Mouse (Mus musculus) forebrain, embryonic 15.5 days (tissue): ENCODE results near the gene Pcdh9. TPM values are rescaled to one million over a fixed set of nuclear protein-coding genes. Genes with fewer than 3 reads are reported as not detected.
"Not testable (repeated sequence)": the region's sequence is repeated elsewhere in the genome, so short reads cannot be mapped to it uniquely, and the experiment has no call there.

ENCODE experiments used
- ATAC-seq: fragments of 200-750 bp; cut with Nextera tagmentation; replicated peaks from 2 replicates; pipeline ENCODE4 v1.8.0; 2017; ENCODE audit warnings: mild to moderate bottlenecking, moderate TSS enrichment, moderate library complexity
- H3K27ac ChIP-seq: fragments of 300-500 bp; sonication (generic); replicated peaks from 2 replicates; pipeline ENCODE4 v1.5.1; 2015; ENCODE audit warnings: mild to moderate bottlenecking, inconsistent platforms
- H3K27me3 ChIP-seq: fragments of 300-500 bp; sonication (generic); 2 replicates; pipeline ENCODE4 v1.6.1; 2015; ENCODE audit warnings: inconsistent platforms
- H3K36me3 ChIP-seq: fragments of 300-500 bp; sonication (generic); 2 replicates; pipeline ENCODE4 v1.6.1; 2015; ENCODE audit warnings: mild to moderate bottlenecking, inconsistent platforms
- H3K4me1 ChIP-seq: fragments of 300-500 bp; sonication (generic); 2 replicates; pipeline ENCODE4 v1.6.1; 2015; ENCODE audit warnings: inconsistent platforms
- H3K4me2 ChIP-seq: fragments of 300-500 bp; sonication (generic); replicated peaks from 2 replicates; pipeline ENCODE4 v1.6.1; 2015; ENCODE audit warnings: mild to moderate bottlenecking, inconsistent platforms
- H3K4me3 ChIP-seq: fragments of 300-500 bp; sonication (generic); 2 replicates; pipeline ENCODE4 v1.5.1; 2015; ENCODE audit warnings: mild to moderate bottlenecking, inconsistent platforms
- H3K9ac ChIP-seq: fragments of 300-500 bp; sonication (generic); replicated peaks from 2 replicates; pipeline ENCODE4 v1.6.1; 2015; ENCODE audit warnings: mild to moderate bottlenecking, inconsistent platforms
- H3K9me3 ChIP-seq: fragments of 300-500 bp; sonication (generic); 2 replicates; pipeline ENCODE4 v1.6.1; 2016; ENCODE audit warnings: inconsistent platforms
- whole genome bisulfite sequencing: fragments of 180-500 bp; shearing (Covaris S2); methylation state at CpG from one replicate; pipeline ENCODE4 v1.1.7; 2015; ENCODE audit warnings: mixed read lengths; 5-methylcytosine and 5-hydroxymethylcytosine counted together
- polyA plus RNA-seq: library from polyadenylated mRNA; unstranded; fragments of >200 nt; fragmentation: Nextera tagmentation; extraction: Ambion mirVana; gene quantifications from 2 replicates; pipeline ENCODE4 v1.2.1, GENCODE M21; 2015

The Pcdh9 gene
- polyA plus RNA-seq, 1 experiment from 2014 or later = 139 TPM

- no peak overlapping the region for H3K4me3 ChIP-seq
- H3K27me3 ChIP-seq = no peaks in the 10 kb centered on the region
- WGBS = 43% methylated on average over 6 of the region's 6 CpGs
- peak; percentile 46; the same call in 1 of the 2 replicates for ATAC-seq
- H3K9ac ChIP-seq = no peak overlapping the region
- H3K4me1 ChIP-seq = peaks cover 8% of the 10 kb centered on the region; the same call in 1 of the 2 replicates
- no peak overlapping the region for H3K4me2 ChIP-seq
- no peaks in the 10 kb centered on the region for H3K36me3 ChIP-seq
- H3K27ac ChIP-seq = no peak overlapping the region
- no peaks in the 10 kb centered on the region for H3K9me3 ChIP-seq
Measured at GRCm38 (mm10) chr14:93233599-93233998, 656.9 kb downstream of the Pcdh9 start.

DNA sequence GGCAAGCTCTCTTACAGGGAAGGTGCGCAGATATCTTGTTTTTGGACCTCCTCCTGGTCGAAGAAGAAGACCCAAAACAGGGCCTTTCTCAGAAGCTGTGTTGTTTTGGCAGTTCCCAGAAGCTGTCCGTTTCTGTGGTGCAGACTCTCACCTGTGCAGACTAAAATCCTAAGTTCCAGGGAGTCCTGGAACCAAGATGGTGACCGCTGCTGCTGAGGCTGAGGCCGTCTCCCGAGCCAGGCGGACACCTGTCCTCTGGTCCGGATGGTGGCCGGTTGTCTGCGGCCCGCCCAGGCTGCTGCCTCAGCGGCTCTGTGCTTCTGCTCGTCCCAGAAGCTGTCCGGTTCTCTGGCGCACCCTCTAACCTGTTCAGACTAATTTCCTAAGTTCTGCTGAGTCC lies 675.6 kb downstream of the Pcdh9 start:
- WGBS = 97% methylated on average over 14 of the region's 15 CpGs

GRCm38 (mm10) chr14:93199791-93200190 lies 690.7 kb downstream of the Pcdh9 start:
- no peak for ATAC-seq
- H3K4me2 ChIP-seq = no peak overlapping the region
- no peak overlapping the region for H3K27ac ChIP-seq
- H3K36me3 ChIP-seq = no peaks in the 10 kb centered on the region
- 96% methylated on average over 2 of the region's 2 CpGs for WGBS
- H3K9ac ChIP-seq = no peak overlapping the region
- H3K9me3 ChIP-seq = no peaks in the 10 kb centered on the region
- H3K4me3 ChIP-seq = no peak overlapping the region
- H3K4me1 ChIP-seq = no peaks in the 10 kb centered on the region
- H3K27me3 ChIP-seq = no peaks in the 10 kb centered on the region

More for the DNA sequence above, 675.6 kb downstream of the Pcdh9 start:
- not testable (repeated sequence) for H3K9me3 ChIP-seq, H3K4me2 ChIP-seq, H3K4me1 ChIP-seq, ATAC-seq, H3K4me3 ChIP-seq, H3K27me3 ChIP-seq, H3K9ac ChIP-seq, H3K27ac ChIP-seq, H3K36me3 ChIP-seq

- 64% methylated on average over 9 of the region's 9 CpGs for WGBS
- peak; percentile 91 for ATAC-seq
- Histone ChIP-seq H3K27ac (peak overlapping the region; percentile 68), H3K4me2 (no peak overlapping the region), H3K9me3 (no peaks in the 10 kb centered on the region), H3K9ac (no peak overlapping the region), H3K4me3 (no peak overlapping the region), H3K4me1 (peaks cover 4% of the 10 kb centered on the region), H3K27me3 (no peaks in the 10 kb centered on the region), H3K36me3 (no peaks in the 10 kb centered on the region)
Measured at GRCm38 (mm10) chr14:93182606-93183491, 707.6 kb downstream of the Pcdh9 start.

DNA sequence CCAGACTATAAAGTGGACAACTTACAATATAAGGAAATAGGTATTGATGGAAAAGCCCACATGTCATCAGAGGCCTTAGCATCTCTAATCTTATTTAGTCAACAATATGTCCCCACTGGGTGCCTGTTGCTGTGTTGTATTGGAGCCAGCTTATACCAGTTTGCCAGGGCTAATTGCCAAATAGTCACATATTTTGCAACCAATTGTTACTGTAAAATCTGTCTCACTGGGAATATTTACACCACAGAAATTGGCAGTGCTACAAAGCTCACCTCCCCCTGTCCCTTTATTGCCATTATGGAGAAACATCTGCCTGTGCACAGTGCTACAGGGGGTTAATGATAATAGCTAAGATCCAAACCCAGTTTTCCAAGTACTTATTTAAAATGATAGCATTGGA lies 721.3 kb downstream of the Pcdh9 start:
- no peak overlapping the region for H3K4me2 ChIP-seq
- H3K9me3 ChIP-seq = no peaks in the 10 kb centered on the region
- no peak overlapping the region for H3K27ac ChIP-seq
- H3K4me3 ChIP-seq = no peak overlapping the region
- ATAC-seq = 0 out of 2 replicates have a peak, but pooled peaks have one; percentile 16
- no peaks in the 10 kb centered on the region for H3K27me3 ChIP-seq
- no peaks in the 10 kb centered on the region for H3K36me3 ChIP-seq
- H3K4me1 ChIP-seq = no peaks in the 10 kb centered on the region
- H3K9ac ChIP-seq = no peak overlapping the region

DNA sequence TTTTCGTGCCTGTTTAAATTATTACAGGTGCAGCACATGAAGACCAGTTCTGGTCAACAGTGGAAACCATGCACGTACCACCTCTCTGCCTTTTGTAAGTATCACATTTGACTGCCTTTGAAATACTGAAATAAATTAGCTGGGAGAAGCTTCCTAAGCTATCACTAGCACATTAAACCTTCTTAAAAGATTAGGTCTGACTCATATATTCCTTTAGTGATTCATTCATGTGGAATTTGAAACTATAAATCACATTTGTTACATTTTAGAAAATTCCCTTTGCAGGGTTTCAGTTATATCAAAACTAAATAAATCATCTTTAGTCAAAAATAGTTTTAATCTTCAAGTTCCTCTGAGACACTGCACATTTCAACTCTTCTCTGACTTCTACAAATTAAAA lies 722.1 kb downstream of the Pcdh9 start:
- H3K9me3 ChIP-seq = no peaks in the 10 kb centered on the region
- 0 out of 2 replicates have a peak, but pooled peaks cover 3% of the 10 kb centered on the region for H3K4me1 ChIP-seq
- H3K9ac ChIP-seq = no peak overlapping the region
- no peaks in the 10 kb centered on the region for H3K36me3 ChIP-seq
- no peak overlapping the region for H3K4me3 ChIP-seq
- WGBS = 59% methylated on average over 2 of the region's 2 CpGs
- no peak overlapping the region for H3K27ac ChIP-seq
- ATAC-seq = no peak
- no peak overlapping the region for H3K4me2 ChIP-seq
- no peaks in the 10 kb centered on the region for H3K27me3 ChIP-seq

DNA sequence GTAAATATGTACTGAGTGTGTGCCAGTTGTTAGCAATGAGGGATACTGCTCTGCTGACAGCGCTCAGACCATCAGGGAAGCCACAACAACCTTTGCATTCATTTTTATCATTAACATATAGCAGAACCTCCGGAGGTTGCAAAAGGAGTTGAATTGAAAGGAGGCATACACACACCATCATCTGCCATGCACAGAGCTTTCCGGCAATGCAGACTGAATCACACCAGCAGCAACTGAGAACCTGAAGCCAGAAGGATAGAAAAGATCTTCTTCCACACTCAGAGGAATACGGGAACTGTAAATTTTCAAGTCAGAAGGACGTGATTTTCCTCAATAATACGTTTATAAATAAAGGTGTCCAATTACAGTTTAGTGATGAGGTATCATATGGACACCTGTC lies 747.1 kb downstream of the Pcdh9 start:
- Histone ChIP-seq H3K4me1 (no peaks in the 10 kb centered on the region), H3K27ac (no peak overlapping the region)
- WGBS = 88% methylated on average over 6 of the region's 6 CpGs

GRCm38 (mm10) chr14:93142076-93142475 lies 748.4 kb downstream of the Pcdh9 start:
- Histone ChIP-seq H3K4me3 (no peak overlapping the region), H3K27me3 (no peaks in the 10 kb centered on the region), H3K27ac (no peak overlapping the region), H3K4me1 (no peaks in the 10 kb centered on the region), H3K4me2 (no peak overlapping the region), H3K9ac (no peak overlapping the region), H3K9me3 (no peaks in the 10 kb centered on the region), H3K36me3 (no peaks in the 10 kb centered on the region)
- no peak for ATAC-seq
- WGBS = 80% methylated on average over 4 of the region's 4 CpGs

More for the DNA sequence above, 747.1 kb downstream of the Pcdh9 start:
- Histone ChIP-seq H3K4me2 (no peak overlapping the region), H3K9ac (no peak overlapping the region), H3K4me3 (no peak overlapping the region), H3K27me3 (no peaks in the 10 kb centered on the region), H3K36me3 (no peaks in the 10 kb centered on the region), H3K9me3 (no peaks in the 10 kb centered on the region)
- no peak for ATAC-seq

DNA sequence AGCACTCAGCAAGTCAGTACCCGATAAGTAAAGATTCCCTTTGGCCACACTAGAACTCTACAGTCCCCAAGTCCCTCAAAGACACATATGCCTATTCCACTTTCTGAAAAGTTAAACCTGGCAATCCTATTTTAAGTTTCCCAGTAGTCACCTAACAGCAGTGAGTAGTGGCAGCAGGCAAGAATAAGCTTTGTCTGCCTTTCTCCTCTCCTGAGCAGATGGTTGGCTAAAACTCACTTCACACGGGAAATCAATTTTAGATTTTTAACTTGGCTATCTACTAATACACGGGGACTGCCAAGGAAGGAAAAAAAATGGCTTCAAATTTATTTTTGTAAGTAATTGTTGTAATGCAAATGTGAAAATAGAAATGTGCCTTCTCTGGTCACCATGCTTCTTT lies 763.5 kb downstream of the Pcdh9 start:
- no peak overlapping the region for H3K4me2 ChIP-seq
- no peaks in the 10 kb centered on the region for H3K9me3 ChIP-seq
- no peak overlapping the region for H3K27ac ChIP-seq
- 83% methylated on average over 3 of the region's 3 CpGs for WGBS
- no peak overlapping the region for H3K4me3 ChIP-seq
- no peaks in the 10 kb centered on the region for H3K4me1 ChIP-seq
- no peak overlapping the region for H3K9ac ChIP-seq
- H3K36me3 ChIP-seq = no peaks in the 10 kb centered on the region
- H3K27me3 ChIP-seq = no peaks in the 10 kb centered on the region
- no peak for ATAC-seq

DNA sequence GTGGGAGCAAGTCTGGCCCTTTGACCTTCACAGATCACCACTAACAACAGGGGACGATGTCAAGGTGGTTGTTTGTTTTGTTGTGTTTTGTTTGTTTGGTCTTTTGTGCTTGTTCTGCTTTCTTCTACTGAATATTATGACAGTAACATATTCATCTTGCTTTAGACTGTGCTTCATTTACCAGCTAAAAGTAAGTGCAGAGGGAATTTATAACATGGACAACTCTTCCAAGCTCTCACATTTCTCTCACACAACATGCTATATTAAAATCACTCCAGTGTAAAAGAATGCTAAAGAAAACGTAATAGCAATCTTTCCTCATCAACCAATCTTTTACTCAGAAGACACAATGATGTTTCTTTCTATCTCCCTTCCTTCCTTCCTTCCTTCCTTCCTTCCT lies 787.7 kb downstream of the Pcdh9 start:
- no peaks in the 10 kb centered on the region for H3K27me3 ChIP-seq
- no peaks in the 10 kb centered on the region for H3K9me3 ChIP-seq
- H3K9ac ChIP-seq = no peak overlapping the region
- no peaks in the 10 kb centered on the region for H3K36me3 ChIP-seq
- no peak overlapping the region for H3K4me2 ChIP-seq
- ATAC-seq = no peak
- WGBS = 59% methylated on average over 2 of the region's 2 CpGs
- no peaks in the 10 kb centered on the region for H3K4me1 ChIP-seq
- H3K27ac ChIP-seq = no peak overlapping the region
- no peak overlapping the region for H3K4me3 ChIP-seq

DNA sequence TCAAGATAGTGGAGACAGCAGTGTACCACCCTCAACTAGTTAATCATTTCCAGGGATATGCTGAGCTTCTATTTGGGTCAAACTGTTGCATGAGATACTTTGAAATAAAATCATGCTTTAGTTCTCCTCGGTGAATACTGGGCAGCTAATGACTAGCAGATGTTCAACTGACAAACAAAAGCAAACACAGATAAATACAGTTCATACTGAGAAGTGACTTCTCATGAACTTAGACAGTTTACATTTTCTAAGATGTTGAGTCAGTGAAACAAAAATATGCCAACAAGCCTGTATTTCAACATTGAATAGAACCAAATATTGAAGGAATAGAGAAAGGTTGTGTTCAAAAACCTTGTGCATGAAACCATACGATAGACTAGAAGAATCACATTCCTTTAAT lies 795.4 kb downstream of the Pcdh9 start:
- 68% methylated on average over 2 of the region's 2 CpGs for WGBS
- ATAC-seq = no peak
- no peak overlapping the region for H3K4me3 ChIP-seq
- H3K36me3 ChIP-seq = no peaks in the 10 kb centered on the region
- H3K27me3 ChIP-seq = no peaks in the 10 kb centered on the region
- no peaks in the 10 kb centered on the region for H3K9me3 ChIP-seq
- no peaks in the 10 kb centered on the region for H3K4me1 ChIP-seq
- no peak overlapping the region for H3K4me2 ChIP-seq
- H3K9ac ChIP-seq = no peak overlapping the region
- H3K27ac ChIP-seq = no peak overlapping the region

- Histone ChIP-seq H3K4me1 (no peaks in the 10 kb centered on the region), H3K36me3 (no peaks in the 10 kb centered on the region), H3K27ac (no peak overlapping the region), H3K9ac (no peak overlapping the region), H3K9me3 (no peaks in the 10 kb centered on the region), H3K27me3 (no peaks in the 10 kb centered on the region), H3K4me2 (no peak overlapping the region), H3K4me3 (no peak overlapping the region)
- 88% methylated on average over 4 of the region's 4 CpGs for WGBS
- no peak for ATAC-seq
Measured at GRCm38 (mm10) chr14:93092806-93093205, 797.7 kb downstream of the Pcdh9 start.

DNA sequence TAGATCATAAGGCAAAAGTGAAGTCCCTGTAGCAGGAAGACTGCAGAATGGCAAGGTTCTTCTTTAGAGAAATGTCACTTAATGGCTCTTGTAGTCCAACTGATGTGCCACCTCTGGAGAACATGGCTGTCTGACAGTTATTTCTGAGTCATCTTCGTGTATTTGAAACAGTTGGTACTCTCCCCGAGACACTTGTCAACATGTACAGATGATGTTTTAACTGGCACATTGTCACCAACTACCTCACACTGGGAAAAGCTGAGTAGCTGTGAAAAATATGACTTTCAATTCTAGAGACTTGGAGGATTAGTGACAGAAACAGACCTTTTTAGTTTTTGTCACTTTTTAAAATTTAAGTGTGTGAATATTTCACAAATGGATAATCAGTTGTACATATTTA lies 804.8 kb downstream of the Pcdh9 start:
- no peak overlapping the region for H3K4me2 ChIP-seq
- 53% methylated on average over 2 of the region's 2 CpGs for WGBS

More for the DNA sequence above, 804.8 kb downstream of the Pcdh9 start:
- H3K4me1 ChIP-seq = peaks cover 8% of the 10 kb centered on the region; the same call in 1 of the 2 replicates
- no peak overlapping the region for H3K4me3 ChIP-seq
- ATAC-seq = no peak
- no peak overlapping the region for H3K27ac ChIP-seq
- no peaks in the 10 kb centered on the region for H3K9me3 ChIP-seq
- H3K36me3 ChIP-seq = no peaks in the 10 kb centered on the region
- no peaks in the 10 kb centered on the region for H3K27me3 ChIP-seq
- no peak overlapping the region for H3K9ac ChIP-seq
